Mouse (Mus musculus) induced T-regulatory cell, adult 2 months (primary cell): Measurements from ENCODE around the gene Usp40.

Experiments used
- DNase-seq: peaks from one replicate; pipeline ENCODE4 v3.0.0-alpha.2; 2012; ENCODE audit warnings: low read depth

The Usp40 gene

DNA sequence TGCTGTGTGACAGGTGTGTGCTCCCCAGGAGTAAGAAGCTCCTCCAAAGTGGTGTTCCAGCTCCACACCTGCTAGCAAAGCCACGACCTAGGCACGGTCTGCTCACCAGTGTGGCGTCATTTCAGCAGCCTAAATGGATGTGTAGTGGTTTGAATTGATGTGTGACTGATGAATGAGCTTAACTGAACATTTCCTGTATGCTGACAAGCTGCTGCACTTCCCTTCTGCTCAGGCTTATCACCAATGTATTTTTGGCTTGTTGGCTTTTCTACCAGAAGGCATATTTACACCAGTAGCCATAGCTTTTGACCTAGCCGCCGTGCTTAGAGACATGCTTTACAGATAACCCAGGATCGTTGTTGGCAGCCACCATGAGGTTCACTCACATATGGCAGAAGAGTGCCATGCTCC lies 60.7 kb downstream of the Usp40 start:
- no peak for DNase-seq

DNA sequence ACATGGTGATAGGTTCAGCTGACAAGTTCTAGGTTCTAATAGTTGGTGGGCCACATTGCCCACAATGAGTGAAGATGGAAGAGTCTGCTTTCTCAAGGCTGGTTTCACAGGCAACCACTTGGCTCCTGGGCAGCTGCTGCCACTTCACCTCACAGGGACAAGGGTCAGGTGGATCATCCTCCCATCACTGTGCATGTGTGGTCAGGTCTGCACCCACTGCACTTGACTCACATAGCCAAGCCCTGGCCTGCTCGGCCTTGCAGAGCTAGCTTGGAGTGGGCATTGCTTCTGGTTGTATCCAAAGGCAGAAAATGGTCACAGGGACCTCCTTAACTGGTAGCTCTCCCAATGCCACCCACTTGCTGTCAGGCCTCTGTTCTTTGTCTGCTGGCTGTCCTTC lies 66.6 kb downstream of the Usp40 start:
- DNase-seq = no peak

DNA sequence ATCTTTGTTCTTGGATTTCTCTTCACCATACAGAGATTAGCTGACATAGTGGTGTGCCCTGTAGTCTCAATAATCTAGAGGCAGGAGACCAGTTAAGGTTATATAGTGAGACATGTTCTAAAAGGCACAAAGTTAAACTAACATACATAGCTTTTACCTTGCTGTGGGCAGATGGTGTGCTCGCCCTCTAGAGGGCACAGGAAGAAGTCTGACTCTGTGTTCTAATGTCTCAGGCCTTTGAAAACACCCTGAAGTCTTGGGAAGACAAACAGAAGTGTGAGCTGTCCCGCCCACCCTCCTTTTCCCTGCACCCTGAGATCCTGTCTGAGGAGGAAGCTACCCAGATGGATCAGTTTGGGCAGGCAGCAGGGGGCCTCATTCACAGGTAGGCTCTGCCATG lies 71.8 kb downstream of the Usp40 start:
- peak; percentile 56 for DNase-seq

DNA sequence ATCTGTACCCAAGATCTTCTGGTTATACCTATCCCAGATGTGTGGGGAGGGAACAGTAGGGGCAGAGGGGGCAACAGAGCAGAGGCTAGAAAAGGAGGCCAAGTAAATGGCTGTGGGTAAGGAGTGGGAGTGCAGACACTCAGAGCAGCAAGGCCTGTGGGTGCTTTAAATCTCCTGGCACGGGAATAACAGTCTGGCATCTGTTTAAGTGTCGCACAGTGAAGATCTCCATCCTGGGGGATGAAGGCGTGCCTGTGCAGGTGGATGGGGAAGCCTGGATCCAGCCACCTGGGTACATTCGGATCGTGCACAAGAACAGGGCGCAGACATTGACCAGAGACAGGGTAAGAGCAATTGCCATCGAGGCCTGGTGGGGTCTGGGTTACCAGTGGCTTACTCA lies 72.3 kb downstream of the Usp40 start:
- DNase-seq = no peak

DNA sequence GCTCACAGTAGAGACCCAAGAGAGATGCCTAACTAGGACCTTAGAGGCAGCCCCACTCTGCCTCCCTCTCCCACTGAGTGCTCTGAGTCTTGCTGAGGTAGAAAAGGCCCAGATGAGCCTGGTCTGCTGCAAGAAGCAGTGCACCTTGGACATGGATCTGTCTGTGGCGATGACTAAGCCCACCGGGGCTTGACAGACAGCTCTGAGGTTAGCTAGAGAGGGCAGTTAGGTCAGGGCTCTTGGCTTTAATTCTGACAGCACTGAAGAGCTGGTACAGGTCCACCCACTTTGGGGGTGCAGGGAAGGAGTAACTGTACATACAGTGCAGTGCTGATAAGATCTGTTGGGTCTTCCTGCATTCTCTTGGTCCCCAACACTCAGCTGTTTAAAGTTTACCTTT lies 72.8 kb downstream of the Usp40 start:
- DNase-seq = no peak

DNA sequence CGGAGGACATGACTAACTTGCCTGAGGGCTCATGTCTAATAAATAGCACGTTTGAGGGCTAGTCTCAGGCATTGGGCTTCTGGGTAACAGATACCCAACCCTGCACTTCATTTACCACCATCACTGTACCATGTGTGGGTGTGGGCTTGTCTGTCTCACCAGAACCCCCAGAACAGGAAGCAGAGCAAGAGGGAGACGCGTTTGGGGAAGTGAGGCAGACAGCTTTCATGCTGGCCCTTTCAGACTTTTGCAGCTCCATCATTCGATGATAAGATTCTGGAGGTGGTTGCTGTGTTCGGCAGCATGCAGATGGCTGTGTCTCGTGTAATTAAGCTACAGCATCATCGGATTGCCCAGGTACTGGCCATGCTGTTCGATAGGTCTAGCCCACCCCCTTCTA lies 73.3 kb downstream of the Usp40 start:
- peak; percentile 32 for DNase-seq

DNA sequence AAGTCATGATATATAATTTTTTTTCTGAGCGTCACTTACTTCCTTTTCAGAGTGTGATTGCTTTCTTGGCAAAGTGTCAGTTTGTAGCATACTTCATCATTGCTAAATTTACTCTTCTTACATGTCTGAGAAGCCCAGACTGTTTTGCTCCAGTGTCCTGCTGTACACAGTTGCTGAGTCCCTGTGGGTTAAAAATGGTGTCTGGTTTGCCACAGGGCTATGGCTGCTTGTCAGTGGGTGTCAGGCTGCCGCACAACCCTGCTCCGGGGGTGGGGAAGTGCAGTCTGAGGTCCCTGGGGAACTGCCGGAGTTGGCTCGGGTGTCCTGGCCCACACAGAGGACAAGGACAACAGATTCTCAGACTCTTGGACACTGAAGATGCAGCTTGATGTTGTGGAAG lies 75.3 kb downstream of the Usp40 start:
- no peak for DNase-seq

DNA sequence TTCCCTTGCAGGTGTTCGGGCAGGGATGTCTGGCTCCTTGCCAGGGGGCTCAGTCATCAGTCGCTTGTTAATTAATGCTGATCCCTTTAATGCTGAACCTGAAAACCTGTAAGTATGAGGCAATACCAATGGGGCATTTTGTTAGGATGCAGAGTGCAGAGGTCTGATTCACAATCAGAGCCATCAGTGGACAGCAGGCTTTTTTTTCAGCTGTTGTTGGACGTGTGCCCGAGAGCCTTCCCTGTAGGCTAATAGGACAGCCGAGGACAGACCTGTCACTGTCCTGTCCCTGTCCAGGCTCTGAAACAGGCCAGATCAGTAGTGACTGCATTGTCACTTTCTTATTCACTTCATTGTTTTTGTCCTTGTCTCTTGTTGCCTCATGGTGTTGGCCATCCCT lies 78.6 kb downstream of the Usp40 start:
- no peak for DNase-seq

DNA sequence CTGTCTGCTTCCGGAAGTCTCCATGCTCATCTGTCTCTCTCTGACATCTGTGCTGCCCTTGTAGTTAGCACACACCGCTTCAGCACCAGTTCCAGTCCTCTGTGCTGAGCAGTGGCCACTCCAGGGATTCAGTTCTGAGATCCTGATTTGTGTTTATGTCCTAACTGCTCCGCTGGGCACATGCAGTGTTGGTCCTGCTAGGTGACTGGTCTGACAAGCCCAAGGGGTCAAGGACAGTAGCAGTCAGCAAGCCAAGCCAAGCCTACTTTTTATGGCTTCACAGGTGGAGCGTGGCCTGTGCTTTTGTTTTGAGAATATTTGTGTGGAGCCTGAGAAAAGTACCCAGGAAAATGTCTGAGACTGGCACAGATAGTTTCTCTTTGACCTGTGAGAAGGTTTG lies 83.5 kb downstream of the Usp40 start:
- no peak for DNase-seq

DNA sequence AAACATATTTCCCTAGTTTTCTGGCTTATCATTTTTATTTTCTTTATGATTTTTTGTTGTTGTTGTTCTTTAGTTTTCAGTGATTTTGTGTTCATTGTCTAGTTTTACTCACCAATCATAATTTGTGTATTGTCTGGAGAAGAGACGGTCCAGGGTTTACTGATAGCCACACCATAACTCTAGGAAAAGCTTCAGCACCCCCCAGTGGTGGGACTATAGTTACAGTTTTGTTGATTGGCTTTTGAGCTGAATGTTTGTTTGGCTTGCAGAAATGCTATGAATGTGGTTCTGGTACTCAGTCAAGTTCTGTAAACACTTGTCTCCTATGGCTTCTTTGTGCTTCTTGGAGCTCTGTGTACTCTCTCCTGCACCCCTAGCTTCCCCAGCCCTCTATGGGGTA lies 85.7 kb downstream of the Usp40 start:
- DNase-seq = peak; percentile 62

DNA sequence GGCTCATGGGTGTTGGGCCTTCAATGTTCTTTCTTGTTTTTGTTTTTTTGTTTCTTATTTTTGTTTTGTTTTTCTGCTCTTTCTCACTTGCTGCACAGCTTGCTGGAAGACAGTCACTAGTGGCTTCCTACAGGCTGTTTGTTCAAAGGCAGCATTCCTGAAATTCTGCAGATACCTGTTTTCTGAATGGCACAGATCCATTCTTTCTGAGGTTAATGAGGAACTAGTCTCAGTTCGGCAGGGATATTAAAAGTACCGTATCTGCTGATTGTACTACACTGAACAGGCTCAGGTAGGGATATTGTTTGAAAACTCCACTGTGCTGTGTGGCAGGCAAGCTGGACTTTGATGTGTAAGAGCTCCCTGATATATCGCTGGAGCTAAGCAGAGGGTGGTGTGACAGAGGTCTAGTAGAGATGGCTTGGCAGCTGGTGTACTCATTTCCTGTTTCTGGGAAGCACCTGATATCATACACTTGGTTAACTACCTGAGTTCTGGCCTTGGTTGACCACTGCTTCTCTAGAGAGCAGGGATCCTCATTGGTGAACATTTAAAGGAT lies 88.2 kb downstream of the Usp40 start:
- no peak for DNase-seq

DNA sequence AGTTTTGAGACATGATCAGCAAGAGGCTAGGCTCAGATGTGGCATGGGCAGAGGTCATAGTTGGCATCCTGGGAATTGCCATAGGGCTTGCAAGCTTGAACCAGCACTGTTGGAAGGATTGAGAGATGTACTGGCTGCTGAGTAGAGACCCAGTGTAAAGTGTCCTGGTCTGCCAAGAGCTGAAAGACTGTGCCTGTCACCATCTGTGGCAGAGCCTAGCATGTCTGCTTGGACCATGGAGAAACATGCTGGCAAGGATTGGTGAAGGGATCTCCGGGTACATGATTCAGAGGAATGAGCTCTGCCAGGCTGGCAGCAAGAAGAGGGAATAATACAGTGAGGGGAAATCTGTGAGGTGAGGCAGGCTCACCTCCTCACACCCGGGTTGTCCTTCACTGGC lies 90.3 kb downstream of the Usp40 start:
- no peak for DNase-seq

DNA sequence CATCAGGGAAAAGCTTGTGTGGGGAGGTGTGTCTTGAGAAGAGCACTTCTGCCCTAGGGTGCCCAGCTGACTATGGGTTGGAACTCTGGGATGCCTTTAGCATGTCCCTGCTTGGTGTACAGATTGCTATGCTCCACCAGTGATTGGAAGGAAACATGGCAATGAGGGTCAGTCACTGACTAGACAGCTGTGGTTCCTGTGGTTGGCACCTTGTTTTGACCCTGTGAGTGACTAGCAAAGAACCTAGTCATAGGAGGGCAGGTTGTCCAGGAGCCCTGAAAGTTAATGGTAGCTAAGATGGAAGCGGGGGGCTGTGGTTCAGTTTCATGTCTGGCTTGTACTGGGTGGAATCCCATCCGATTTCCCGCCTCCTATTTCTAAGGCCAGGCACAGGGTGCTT lies 91.0 kb downstream of the Usp40 start:
- no peak for DNase-seq

DNA sequence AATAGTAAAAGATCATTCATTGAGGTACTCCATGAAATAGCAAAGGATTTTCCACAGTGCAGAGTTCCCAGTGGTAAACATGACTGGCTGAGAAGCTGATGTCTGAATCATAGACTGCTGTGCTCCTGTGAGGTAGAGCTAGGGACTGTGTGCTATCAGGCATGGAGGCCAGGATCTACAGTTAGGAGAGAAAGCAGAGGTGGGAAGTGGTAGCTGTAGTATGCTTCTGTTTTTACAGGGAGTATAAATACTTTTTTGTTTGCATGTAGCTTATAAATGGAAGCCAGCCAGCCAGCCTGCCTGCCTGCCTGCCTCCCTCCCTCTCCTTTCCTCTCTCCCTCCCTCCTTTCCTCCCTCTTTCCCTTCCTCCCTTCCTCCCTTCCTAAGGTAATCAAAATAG lies 95.0 kb downstream of the Usp40 start:
- DNase-seq = no peak

DNA sequence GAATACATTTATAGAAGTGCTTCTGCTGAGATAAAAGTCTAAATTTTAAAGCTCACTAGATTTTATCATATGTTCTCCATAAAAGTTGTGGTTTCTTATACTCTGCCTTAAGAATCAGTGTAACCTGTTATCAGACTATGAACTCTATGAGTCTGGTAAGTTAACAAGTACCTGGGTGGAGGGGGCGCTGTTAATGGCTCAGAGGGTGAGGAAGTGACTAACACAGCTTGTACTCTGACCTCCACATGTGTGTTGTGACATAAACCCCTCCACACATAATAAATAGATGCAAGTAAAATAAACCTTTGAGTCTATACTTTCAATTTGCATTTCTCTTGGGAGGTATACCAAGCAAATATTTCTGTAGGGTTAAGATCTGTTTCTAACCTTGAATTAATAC lies 97.9 kb downstream of the Usp40 start:
- no peak for DNase-seq

DNA sequence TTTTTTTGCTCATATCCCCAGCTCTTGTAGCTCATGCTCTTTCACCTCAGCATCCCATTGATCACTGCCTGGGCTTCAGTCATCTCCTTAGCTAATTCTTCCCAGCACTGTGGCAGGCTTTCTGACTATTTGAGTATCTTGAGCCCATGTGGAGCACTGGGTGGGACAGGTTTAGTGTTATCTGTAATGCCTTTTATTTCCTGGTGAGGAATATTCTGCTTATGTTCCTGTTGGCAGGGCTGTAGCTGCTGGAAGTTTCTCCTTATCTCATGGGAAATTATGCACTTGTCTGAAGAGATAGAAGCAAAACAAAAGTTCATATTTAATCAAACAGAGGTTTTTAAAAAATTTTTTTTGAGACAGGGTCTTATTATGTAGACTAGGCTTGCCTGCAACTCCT lies 98.8 kb downstream of the Usp40 start:
- DNase-seq = no peak

DNA sequence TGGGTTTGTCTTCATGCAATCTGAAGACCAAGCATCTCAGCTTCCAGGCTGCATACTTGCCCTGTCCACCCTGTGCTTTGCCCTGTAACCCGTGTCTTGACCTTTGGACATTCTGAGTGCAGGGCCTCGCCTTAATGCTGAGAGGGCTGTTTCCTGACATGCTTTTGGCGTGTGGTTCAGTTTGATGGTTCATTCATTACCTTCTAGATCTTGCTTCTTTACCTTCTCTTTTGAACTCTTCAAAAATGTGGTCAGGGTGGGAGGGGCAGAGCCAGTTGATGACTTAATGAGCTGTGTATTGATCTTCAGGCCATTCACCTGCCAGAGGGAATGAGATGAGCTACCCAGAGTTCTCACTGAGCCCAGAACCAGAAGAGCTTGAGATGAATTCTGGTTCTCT lies 99.6 kb downstream of the Usp40 start:
- DNase-seq = no peak

DNA sequence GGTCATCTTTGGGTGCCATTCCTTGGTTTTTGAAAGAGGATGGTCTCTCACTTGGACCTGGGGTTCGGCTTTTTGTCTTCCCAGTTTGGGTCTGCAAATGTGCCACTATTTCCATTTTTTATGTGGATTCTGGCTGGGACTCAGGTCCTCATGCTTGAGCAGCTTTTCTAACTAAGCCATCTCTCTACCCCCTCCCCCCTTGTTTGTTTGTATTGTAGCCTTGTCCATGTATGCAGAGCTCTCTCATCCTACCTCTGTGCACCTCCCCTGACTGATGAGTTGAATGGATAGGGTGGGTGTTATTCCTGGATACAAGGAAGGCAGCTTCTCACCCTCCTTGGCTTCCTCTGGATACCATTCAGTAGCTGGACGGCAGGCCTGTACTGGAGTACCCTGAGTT lies 100.3 kb downstream of the Usp40 start:
- no peak for DNase-seq

DNA sequence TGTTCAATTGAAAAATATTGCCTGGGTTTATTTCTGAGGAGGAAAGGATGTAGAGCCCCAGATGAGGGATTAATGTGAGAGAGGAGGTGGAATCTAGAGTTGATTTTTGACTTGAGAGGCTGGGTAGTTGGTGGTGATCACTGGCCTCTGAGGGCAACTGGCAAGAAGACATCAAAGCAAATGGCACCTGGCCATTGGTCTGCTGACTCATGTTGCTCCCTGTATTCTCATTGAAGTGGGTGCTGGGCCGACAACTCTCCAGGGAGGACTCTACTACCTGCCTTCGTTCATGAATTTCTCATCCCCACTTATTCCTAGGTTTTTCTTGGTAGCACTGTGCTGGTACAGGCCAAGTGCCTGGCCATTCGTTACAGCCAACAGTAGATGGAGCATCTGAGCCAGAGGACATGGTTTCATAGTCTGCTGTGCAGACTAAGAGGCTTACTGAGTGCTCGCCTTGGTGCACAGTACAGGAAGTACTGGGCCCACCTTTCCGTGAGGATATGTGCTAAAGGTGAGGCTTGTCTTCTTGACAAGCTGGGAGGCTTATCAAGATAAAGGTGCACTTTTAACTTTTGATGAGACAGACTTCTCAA lies 101.9 kb downstream of the Usp40 start:
- peak; percentile 57 for DNase-seq

DNA sequence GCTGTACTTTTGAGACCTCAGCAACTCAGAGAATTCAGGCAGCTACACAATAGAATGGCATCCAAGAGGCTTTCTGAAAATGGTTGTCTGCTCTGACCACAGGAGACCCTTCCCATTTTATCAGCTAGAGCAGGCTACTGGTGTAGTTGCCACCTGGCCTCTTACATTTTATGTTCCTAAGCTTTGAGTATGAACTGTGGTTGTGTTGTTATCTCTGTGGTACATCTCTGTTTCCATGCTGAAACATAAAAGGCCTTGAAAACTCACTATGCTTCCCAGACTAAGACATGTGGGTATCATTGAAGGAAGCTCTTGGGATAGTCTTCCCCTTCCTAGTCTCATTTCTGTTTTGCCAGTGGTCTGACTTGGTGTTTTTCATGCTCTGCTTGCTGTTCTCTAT lies 106.2 kb downstream of the Usp40 start:
- DNase-seq = no peak

DNA sequence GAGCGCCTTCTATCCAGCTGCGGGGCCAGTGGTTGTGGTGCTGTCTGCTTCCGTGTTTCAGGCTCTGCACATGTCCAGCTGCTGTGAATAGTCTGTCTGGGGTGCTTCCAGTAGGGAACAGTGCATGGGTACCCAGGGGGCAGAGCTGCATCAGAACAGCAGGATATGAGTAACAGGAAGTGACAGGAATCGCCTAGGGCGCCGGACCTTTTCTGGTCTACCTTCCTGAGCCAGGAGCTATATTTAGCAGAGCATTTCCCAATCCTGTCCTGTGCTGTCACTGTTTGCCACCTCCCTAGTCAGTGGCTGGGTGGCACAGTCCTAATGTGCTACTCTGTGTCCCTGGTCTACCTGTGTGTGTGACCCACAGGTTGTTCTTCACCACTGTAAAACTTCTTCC lies 107.4 kb downstream of the Usp40 start:
- DNase-seq = peak; percentile 41

DNA sequence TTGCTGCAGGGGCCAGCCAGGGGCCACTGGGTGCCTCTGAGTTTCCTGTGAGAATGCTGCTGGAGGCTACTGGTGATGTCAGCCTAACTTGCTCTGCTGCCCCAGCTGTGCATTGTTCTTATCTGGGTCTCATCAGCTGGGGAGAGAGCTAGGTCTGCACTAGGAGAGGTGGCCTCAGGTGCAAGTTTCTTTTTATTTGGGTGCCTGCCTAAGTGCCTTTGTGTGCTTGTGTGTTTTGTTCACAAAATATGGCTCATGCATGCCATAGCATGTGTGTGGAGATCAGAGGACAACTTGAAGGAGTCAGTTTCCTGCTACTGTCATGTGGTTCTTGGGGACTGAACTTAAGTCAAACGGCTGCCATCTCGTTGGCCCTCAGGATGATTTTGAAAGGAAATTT lies 108.7 kb downstream of the Usp40 start:
- peak; percentile 65 for DNase-seq

DNA sequence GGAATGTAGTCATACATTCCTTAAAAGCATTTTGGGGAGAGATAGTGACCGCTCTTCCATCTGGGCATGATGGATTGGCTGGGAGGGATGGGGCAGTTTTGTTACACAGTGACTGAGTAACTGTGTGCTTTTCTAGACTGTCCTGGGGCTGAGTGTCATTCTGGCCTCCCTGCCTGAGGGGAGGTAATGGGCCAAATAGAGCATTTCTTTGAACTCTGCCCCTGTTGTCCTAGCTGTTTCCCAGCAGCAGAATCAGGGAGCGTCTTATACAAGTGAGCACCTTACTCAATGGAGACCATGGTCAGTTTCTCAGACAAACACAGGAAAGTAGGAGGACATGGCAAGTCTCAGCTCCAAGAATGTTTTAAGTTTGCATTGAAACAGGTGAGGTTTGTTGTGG lies 111.4 kb downstream of the Usp40 start:
- no peak for DNase-seq
